Mouse (Mus musculus): Measurements from ENCODE around the gene Mtx1. TPM values are rescaled to one million over a fixed set of nuclear protein-coding genes. Genes with fewer than 3 reads are reported as not detected.
"Not testable (repeated sequence)": the region's sequence is repeated elsewhere in the genome, so short reads cannot be mapped to it uniquely, and the experiment has no call there.

Gene Mtx1
- polyA plus RNA-seq, 1 experiment from 2014 or later, result 197 TPM

- H3K9me3 ChIP-seq, result no peaks in the 10 kb centered on the region
- peaks cover 9% of the 10 kb centered on the region for H3K4me1 ChIP-seq
- peak within 1 kb of the TSS; percentile 77 for H3K9ac ChIP-seq
- peak within 1 kb of the TSS; percentile 69 for H3K4me3 ChIP-seq (replicated peaks)
- peak; percentile 95 for ATAC-seq (ENCODE audit: insufficient read depth, low FRiP score, low read depth)
- peaks cover 57% of the 10 kb centered on the region for H3K36me3 ChIP-seq
- peak within 1 kb of the TSS; percentile 85 for H3K4me2 ChIP-seq
- no peaks in the 10 kb centered on the region for H3K27me3 ChIP-seq (replicated peaks)
- under 1% methylated on average over 43 of the region's 43 CpGs for WGBS
- peak within 1 kb of the TSS; percentile 77 for H3K27ac ChIP-seq
These were observed 49.4 kb downstream of the Mtx1 start, which contains the start of gene Scamp3 for GRCm38 (mm10) chr3:89177242-89178106. Gene Scamp3 (plus strand): TSS chr3:89177473.

GRCm38 (mm10) chr3:89176421-89176820 is 50.5 kb downstream of the Mtx1 start:
- no peak for ATAC-seq (ENCODE audit: insufficient read depth, low FRiP score, low read depth)
- no peak overlapping the region for H3K4me3 ChIP-seq (replicated peaks)
- peaks cover 9% of the 10 kb centered on the region for H3K4me1 ChIP-seq
- WGBS, result 80% methylated on average over 7 of the region's 7 CpGs
- H3K9ac ChIP-seq, result no peak overlapping the region
- no peak overlapping the region for H3K27ac ChIP-seq
- no peaks in the 10 kb centered on the region for H3K9me3 ChIP-seq
- no peak overlapping the region for H3K4me2 ChIP-seq
- H3K36me3 ChIP-seq, result peaks cover 51% of the 10 kb centered on the region
- no peaks in the 10 kb centered on the region for H3K27me3 ChIP-seq (replicated peaks)

DNA sequence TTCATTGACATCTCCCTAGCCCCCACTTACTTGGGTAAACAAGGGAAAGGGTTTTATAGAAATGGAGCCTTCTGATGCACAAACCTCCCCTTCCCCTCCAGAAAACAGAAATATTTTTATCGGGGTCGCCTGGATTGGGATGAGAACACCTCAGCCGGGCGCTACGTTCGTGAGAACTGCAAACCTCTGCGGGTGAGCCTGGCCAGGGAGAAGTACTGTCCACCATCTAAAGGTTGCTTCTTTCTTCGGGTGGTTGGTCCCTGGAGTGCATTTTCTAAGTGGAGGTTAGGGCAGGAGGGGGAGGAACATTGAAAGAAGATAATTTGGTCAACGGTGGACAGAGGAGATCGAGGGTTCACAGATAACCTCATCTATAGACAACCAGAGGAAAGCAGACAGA is 51.3 kb downstream of the Mtx1 start:
- ATAC-seq (ENCODE audit: insufficient read depth, low FRiP score, low read depth), result no peak
- Histone ChIP-seq H3K4me3 (replicated peaks) (no peak overlapping the region), H3K4me2 (no peak overlapping the region), H3K9me3 (no peaks in the 10 kb centered on the region), H3K27ac (no peak overlapping the region), H3K4me1 (peaks cover 9% of the 10 kb centered on the region), H3K9ac (no peak overlapping the region), H3K36me3 (peaks cover 48% of the 10 kb centered on the region), H3K27me3 (replicated peaks) (no peaks in the 10 kb centered on the region)
- 92% methylated on average over 10 of the region's 10 CpGs for WGBS

DNA sequence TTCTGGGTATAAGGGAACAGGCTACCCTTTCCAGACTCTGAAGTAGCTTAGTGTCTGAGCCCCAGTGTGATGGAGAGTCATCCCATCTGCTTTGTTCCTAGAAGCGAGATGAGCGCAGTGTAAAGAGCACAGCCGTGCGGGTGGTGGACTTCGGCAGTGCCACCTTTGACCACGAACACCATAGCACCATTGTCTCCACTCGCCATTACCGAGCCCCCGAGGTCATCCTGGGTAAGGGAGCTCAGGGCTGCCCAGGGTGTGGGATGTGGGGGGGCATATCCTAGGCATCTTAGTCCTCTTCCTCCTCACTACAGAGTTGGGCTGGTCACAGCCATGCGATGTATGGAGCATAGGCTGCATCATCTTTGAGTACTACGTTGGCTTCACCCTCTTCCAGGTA is 52.0 kb downstream of the Mtx1 start:
- 90% methylated on average over 11 of the region's 11 CpGs for WGBS
- H3K4me3 ChIP-seq (replicated peaks), result no peak overlapping the region
- H3K9ac ChIP-seq, result no peak overlapping the region
- H3K27me3 ChIP-seq (replicated peaks), result no peaks in the 10 kb centered on the region
- H3K4me2 ChIP-seq, result no peak overlapping the region
- peaks cover 9% of the 10 kb centered on the region for H3K4me1 ChIP-seq
- H3K9me3 ChIP-seq, result no peaks in the 10 kb centered on the region
- peaks cover 52% of the 10 kb centered on the region for H3K36me3 ChIP-seq
- H3K27ac ChIP-seq, result no peak overlapping the region
- no peak for ATAC-seq (ENCODE audit: insufficient read depth, low FRiP score, low read depth)

DNA sequence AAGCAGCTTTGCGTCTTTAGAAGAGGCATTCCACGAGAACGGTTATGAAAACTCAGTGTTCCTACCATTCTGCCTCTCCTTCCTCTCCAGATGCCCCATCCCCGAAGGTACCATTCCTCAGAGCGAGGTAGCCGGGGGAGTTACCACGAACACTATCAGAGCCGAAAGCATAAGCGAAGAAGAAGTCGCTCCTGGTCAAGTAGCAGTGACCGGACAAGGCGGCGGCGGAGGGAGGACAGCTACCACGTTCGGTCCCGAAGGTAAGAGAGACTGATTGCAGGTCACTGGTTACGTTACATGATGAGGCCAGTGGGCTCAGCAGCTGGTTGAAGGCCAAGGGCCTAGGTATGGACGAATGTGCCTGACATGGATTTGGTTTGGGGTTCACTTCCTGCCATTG is 59.9 kb downstream of the Mtx1 start:
- H3K9me3 ChIP-seq, result no peaks in the 10 kb centered on the region
- H3K4me3 ChIP-seq (replicated peaks), result no peak overlapping the region
- no peak for ATAC-seq (ENCODE audit: insufficient read depth, low FRiP score, low read depth)
- H3K27ac ChIP-seq, result no peak overlapping the region
- peaks cover 16% of the 10 kb centered on the region; the same call in 1 of the 2 replicates for H3K4me1 ChIP-seq
- H3K4me2 ChIP-seq, result no peak overlapping the region
- no peaks in the 10 kb centered on the region for H3K27me3 ChIP-seq (replicated peaks)
- H3K36me3 ChIP-seq, result peaks cover 31% of the 10 kb centered on the region
- no peak overlapping the region for H3K9ac ChIP-seq
- 92% methylated on average over 19 of the region's 19 CpGs for WGBS

DNA sequence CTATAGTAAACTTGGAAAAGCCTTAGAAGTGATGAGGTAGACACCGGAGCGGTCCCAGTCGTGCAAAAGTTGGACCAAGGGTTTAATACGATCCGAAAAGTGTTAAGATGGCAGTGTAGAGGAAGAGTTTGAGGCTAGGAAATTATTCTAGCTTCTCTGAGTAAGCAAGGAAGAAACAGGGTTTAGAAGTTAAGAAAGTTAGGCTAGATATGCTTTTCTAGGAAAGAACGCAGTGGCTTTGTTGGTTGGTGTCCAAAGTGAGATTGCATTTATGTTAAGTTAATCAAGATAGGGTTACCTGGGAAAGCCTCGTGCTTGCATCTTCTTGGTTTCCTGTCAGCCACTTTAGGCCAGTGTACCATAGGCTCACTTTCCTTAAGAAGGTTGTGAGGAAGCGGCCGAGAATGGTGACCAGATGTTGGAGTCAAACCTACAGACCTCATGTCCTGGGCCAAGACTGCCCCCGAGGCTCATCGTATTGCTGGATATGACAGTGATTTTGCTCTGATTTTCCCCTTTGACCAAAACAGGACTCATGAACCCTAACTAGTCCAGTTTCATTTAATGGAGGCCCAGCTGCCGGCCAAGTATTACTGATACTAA is 61.5 kb downstream of the Mtx1 start:
- H3K4me1 ChIP-seq, result peaks cover 16% of the 10 kb centered on the region; the same call in 1 of the 2 replicates
- no peak for ATAC-seq (ENCODE audit: insufficient read depth, low FRiP score, low read depth)
- peak overlapping the region; percentile 90 for H3K9ac ChIP-seq
- H3K27me3 ChIP-seq (replicated peaks), result no peaks in the 10 kb centered on the region
- peak overlapping the region; percentile 92 for H3K4me3 ChIP-seq (replicated peaks)
- WGBS, result 20% methylated on average over 12 of the region's 12 CpGs
- H3K36me3 ChIP-seq, result peaks cover 25% of the 10 kb centered on the region
- peak overlapping the region; percentile 98 for H3K27ac ChIP-seq
- peak overlapping the region; percentile 54 for H3K4me2 ChIP-seq
- no peaks in the 10 kb centered on the region for H3K9me3 ChIP-seq

DNA sequence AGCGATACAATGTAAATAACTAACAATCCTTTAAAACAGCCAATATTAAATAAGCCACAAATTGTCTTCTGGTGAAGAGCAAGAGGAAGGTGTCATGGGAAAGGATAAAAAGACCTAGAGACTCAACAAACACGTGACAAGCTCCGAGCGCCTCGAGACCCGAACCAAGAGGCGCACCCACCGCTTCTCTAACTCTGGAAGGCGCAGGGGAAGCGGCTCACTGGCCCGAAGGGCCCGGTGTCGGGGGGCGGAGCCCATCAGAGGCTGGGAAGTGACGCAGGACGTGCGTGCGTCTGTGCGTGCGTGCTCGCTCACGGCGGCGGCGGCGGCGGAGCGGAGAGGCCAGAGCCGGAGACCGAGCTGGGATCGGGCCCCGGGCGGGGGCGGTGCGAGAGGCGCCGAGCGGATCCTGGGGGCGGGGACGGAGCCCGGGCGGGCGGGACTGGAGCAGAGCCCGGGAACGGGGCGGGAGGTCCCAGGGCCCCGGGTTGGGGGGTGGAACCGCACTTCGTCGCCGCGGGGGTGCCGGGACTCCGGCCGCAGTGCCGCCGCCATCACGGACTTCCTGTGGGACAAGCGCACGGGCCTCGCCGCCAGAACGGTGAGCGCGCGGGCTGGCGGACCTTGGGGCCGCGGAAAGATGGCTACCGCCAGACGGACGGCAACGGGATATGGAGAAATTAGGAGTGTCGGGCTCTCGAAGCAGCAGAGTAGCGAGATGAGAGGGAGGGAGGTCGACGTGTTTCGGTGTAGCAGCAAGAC is 62.2 kb downstream of the Mtx1 start, which contains the start of gene Clk2:
Gene Clk2, plus strand, starts transcription at position 290 of the 762 bp plus-strand sequence.
- no peaks in the 10 kb centered on the region for H3K9me3 ChIP-seq
- WGBS, result under 1% methylated on average over 71 of the region's 79 CpGs
- ATAC-seq (ENCODE audit: insufficient read depth, low FRiP score, low read depth), result peak; percentile 98
- H3K27ac ChIP-seq, result peak within 1 kb of the TSS; percentile 98
- peaks cover 19% of the 10 kb centered on the region for H3K36me3 ChIP-seq
- H3K4me1 ChIP-seq, result peaks cover 22% of the 10 kb centered on the region
- H3K4me2 ChIP-seq, result peak within 1 kb of the TSS; percentile 54
- peak within 1 kb of the TSS; percentile 92 for H3K4me3 ChIP-seq (replicated peaks)
- no peaks in the 10 kb centered on the region for H3K27me3 ChIP-seq (replicated peaks)
- H3K9ac ChIP-seq, result peak within 1 kb of the TSS; percentile 90

- H3K4me2 ChIP-seq, result peak overlapping the region; percentile 54
- H3K4me1 ChIP-seq, result peaks cover 24% of the 10 kb centered on the region
- peak overlapping the region; percentile 92 for H3K4me3 ChIP-seq (replicated peaks)
- H3K9ac ChIP-seq, result no peak overlapping the region
- no peak for ATAC-seq (ENCODE audit: insufficient read depth, low FRiP score, low read depth)
- no peak overlapping the region; the same call in 1 of the 2 replicates for H3K27ac ChIP-seq
- no peaks in the 10 kb centered on the region for H3K9me3 ChIP-seq
- H3K36me3 ChIP-seq, result peaks cover 10% of the 10 kb centered on the region
- WGBS, result 66% methylated on average over 5 of the region's 5 CpGs
- H3K27me3 ChIP-seq (replicated peaks), result peaks cover 4% of the 10 kb centered on the region; the same call in 1 of the 2 replicates
These were observed 63.1 kb downstream of the Mtx1 start for GRCm38 (mm10) chr3:89163643-89164245.

GRCm38 (mm10) chr3:89163123-89163522 is 63.8 kb downstream of the Mtx1 start:
- 70% methylated on average over 1 of the region's 1 CpGs for WGBS
- Histone ChIP-seq H3K27ac (no peak overlapping the region), H3K27me3 (replicated peaks) (peaks cover 10% of the 10 kb centered on the region; the same call in 1 of the 2 replicates), H3K4me1 (peaks cover 24% of the 10 kb centered on the region), H3K36me3 (peaks cover 5% of the 10 kb centered on the region), H3K4me2 (no peak overlapping the region), H3K9ac (no peak overlapping the region), H3K9me3 (no peaks in the 10 kb centered on the region), H3K4me3 (replicated peaks) (no peak overlapping the region)
- no peak for ATAC-seq (ENCODE audit: insufficient read depth, low FRiP score, low read depth)

DNA sequence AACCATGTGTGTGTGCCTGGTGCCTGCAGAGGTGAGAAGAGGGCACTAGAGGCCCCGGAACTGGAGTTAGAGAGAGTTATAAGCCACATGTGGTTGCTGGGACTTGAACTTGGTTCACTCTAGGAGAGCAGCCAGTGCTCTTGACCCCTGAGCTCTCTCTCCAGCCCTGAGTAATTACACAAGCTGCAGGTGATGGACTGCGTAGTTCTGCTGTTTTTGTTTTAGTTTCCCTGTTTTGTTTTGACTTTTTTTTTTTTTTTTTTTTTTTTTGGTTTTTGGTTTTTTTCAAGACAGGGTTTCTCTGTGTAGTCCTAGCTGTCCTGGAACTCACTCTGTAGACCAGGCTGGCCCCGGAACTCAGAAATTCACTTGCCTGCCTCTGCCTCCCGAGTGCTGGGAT is 65.1 kb downstream of the Mtx1 start:
- no peaks in the 10 kb centered on the region for H3K9me3 ChIP-seq
- no peak overlapping the region for H3K4me3 ChIP-seq (replicated peaks)
- H3K27ac ChIP-seq, result no peak overlapping the region
- 79% methylated on average over 4 of the region's 4 CpGs for WGBS
- H3K9ac ChIP-seq, result no peak overlapping the region
- no peak overlapping the region for H3K4me2 ChIP-seq
- no peaks in the 10 kb centered on the region for H3K36me3 ChIP-seq
- H3K4me1 ChIP-seq, result peaks cover 24% of the 10 kb centered on the region
- peaks cover 13% of the 10 kb centered on the region; the same call in 1 of the 2 replicates for H3K27me3 ChIP-seq (replicated peaks)
- no peak for ATAC-seq (ENCODE audit: insufficient read depth, low FRiP score, low read depth)

GRCm38 (mm10) chr3:89161207-89161606 is 65.7 kb downstream of the Mtx1 start:
- not testable (repeated sequence) for H3K4me2 ChIP-seq; H3K27ac ChIP-seq; H3K36me3 ChIP-seq; H3K9ac ChIP-seq; H3K9me3 ChIP-seq; ATAC-seq (ENCODE audit: insufficient read depth, low FRiP score, low read depth); H3K4me3 ChIP-seq (replicated peaks)
- Histone ChIP-seq H3K27me3 (replicated peaks) (peaks cover 13% of the 10 kb centered on the region; the same call in 1 of the 2 replicates), H3K4me1 (peaks cover 20% of the 10 kb centered on the region)

All from stomach, embryonic 15.5 days (tissue).